Mouse (Mus musculus) cortical plate, adult 2 months (tissue): ENCODE results near the gene Cblc.

Experiments
- CTCF ChIP-seq: fragments of 200-500 bp; IDR thresholded peaks from 2 replicates; pipeline ENCODE4 v1.5.1; 2011; ENCODE audit warnings: mild to moderate bottlenecking, control low read depth, low read length; ENCODE audit not compliant: insufficient read depth; ENCODE audit errors: extremely low read depth
- POLR2A ChIP-seq: fragments of 200-500 bp; IDR thresholded peaks from 2 replicates; pipeline ENCODE4 v1.6.1; 2011; ENCODE audit warnings: mild to moderate bottlenecking, low read length, control low read depth; ENCODE audit not compliant: insufficient read depth; ENCODE audit errors: extremely low read depth

GRCm38 (mm10) chr7:19764581-19764980 lies 32.0 kb downstream of the Cblc start:
- TF ChIP-seq POLR2A (no peak), CTCF (no peak)
